Mouse (Mus musculus): Measurements from ENCODE around the gene Qdpr. TPM values are rescaled to one million over a fixed set of nuclear protein-coding genes. Genes with fewer than 3 reads are reported as not detected.

The Qdpr gene
- polyA plus RNA-seq, 1 experiment from 2014 or later, result 106 TPM

- H3K9ac ChIP-seq, result no peak overlapping the region
- H3K9me3 ChIP-seq (replicated peaks), result no peaks in the 10 kb centered on the region
- WGBS, result 79% methylated on average over 10 of the region's 10 CpGs
- no peaks in the 10 kb centered on the region for H3K4me1 ChIP-seq
- ATAC-seq, result peak; percentile 37; the same call in 1 of the 2 replicates
- H3K27ac ChIP-seq, result no peak overlapping the region
- H3K4me3 ChIP-seq, result no peak overlapping the region
- H3K27me3 ChIP-seq, result no peaks in the 10 kb centered on the region
- no peaks in the 10 kb centered on the region for H3K36me3 ChIP-seq (ENCODE audit: poor library complexity, severe bottlenecking)
- H3K4me2 ChIP-seq, result no peak overlapping the region
Observed at GRCm38 (mm10) chr5:45419841-45420638, 30.0 kb downstream of the Qdpr start.

- 81% methylated on average over 3 of the region's 3 CpGs for WGBS
- Histone ChIP-seq H3K27me3 (no peaks in the 10 kb centered on the region), H3K36me3 (ENCODE audit: poor library complexity, severe bottlenecking) (no peaks in the 10 kb centered on the region), H3K27ac (no peak overlapping the region), H3K9ac (no peak overlapping the region), H3K4me2 (no peak overlapping the region), H3K9me3 (replicated peaks) (no peaks in the 10 kb centered on the region), H3K4me1 (no peaks in the 10 kb centered on the region), H3K4me3 (no peak overlapping the region)
- ATAC-seq, result no peak
Observed at GRCm38 (mm10) chr5:45417859-45418443, 32.1 kb downstream of the Qdpr start.

GRCm38 (mm10) chr5:45416478-45416877 lies 33.6 kb downstream of the Qdpr start:
- Histone ChIP-seq H3K9me3 (replicated peaks) (no peaks in the 10 kb centered on the region), H3K27ac (no peak overlapping the region), H3K4me3 (no peak overlapping the region), H3K36me3 (ENCODE audit: poor library complexity, severe bottlenecking) (no peaks in the 10 kb centered on the region), H3K9ac (no peak overlapping the region), H3K4me2 (no peak overlapping the region), H3K27me3 (no peaks in the 10 kb centered on the region), H3K4me1 (no peaks in the 10 kb centered on the region)
- no peak for ATAC-seq
- WGBS, result 97% methylated on average over 3 of the region's 3 CpGs

GRCm38 (mm10) chr5:45406129-45406528 lies 43.9 kb downstream of the Qdpr start:
- Histone ChIP-seq H3K9me3 (replicated peaks) (no peaks in the 10 kb centered on the region), H3K4me3 (no peak overlapping the region), H3K27me3 (no peaks in the 10 kb centered on the region), H3K27ac (no peak overlapping the region), H3K36me3 (ENCODE audit: poor library complexity, severe bottlenecking) (no peaks in the 10 kb centered on the region), H3K4me1 (no peaks in the 10 kb centered on the region), H3K4me2 (no peak overlapping the region), H3K9ac (no peak overlapping the region)
- 76% methylated on average over 2 of the region's 2 CpGs for WGBS
- no peak for ATAC-seq

GRCm38 (mm10) chr5:45402632-45403031 lies 47.4 kb downstream of the Qdpr start:
- WGBS, result 13% methylated on average over 11 of the region's 11 CpGs
- Histone ChIP-seq H3K4me3 (no peak overlapping the region), H3K27me3 (no peaks in the 10 kb centered on the region), H3K9me3 (replicated peaks) (no peaks in the 10 kb centered on the region), H3K4me1 (no peaks in the 10 kb centered on the region), H3K4me2 (no peak overlapping the region), H3K27ac (no peak overlapping the region), H3K36me3 (ENCODE audit: poor library complexity, severe bottlenecking) (no peaks in the 10 kb centered on the region), H3K9ac (no peak overlapping the region)
- peak; percentile 90 for ATAC-seq

- H3K27me3 ChIP-seq, result no peaks in the 10 kb centered on the region
- no peak for ATAC-seq
- no peak overlapping the region for H3K4me3 ChIP-seq
- no peaks in the 10 kb centered on the region for H3K36me3 ChIP-seq (ENCODE audit: poor library complexity, severe bottlenecking)
- no peaks in the 10 kb centered on the region for H3K4me1 ChIP-seq
- H3K4me2 ChIP-seq, result no peak overlapping the region
- 80% methylated on average over 2 of the region's 2 CpGs for WGBS
- no peaks in the 10 kb centered on the region for H3K9me3 ChIP-seq (replicated peaks)
- H3K27ac ChIP-seq, result no peak overlapping the region
- no peak overlapping the region for H3K9ac ChIP-seq
Observed at GRCm38 (mm10) chr5:45384034-45384812, 65.8 kb downstream of the Qdpr start.

Other genes with a start within 250 kb of the Qdpr start
- not detected in 2 replicates for gene Clrn2, start 3.5 kb upstream of the Qdpr start, polyA plus RNA-seq (2015; fragmentation: Nextera tagmentation; extraction: Ambion mirVana)
- 47.9 and 50.3 TPM in 2 replicates for gene Lap3, start 43.1 kb upstream of the Qdpr start, polyA plus RNA-seq (2015; fragmentation: Nextera tagmentation; extraction: Ambion mirVana)
- 318 and 344 TPM in 2 replicates for gene Med28, start 70.0 kb upstream of the Qdpr start, polyA plus RNA-seq (2015; fragmentation: Nextera tagmentation; extraction: Ambion mirVana)
- 3.2 and 3.6 TPM in 2 replicates for gene Fam184b, start 189.4 kb upstream of the Qdpr start, polyA plus RNA-seq (2015; fragmentation: Nextera tagmentation; extraction: Ambion mirVana)
- 54.1 and 58.0 TPM in 2 replicates for gene Ncapg, start 219.7 kb upstream of the Qdpr start, polyA plus RNA-seq (2015; fragmentation: Nextera tagmentation; extraction: Ambion mirVana)

Measured in forebrain, embryonic 13.5 days (tissue).